Comparison of ENCODE assay signal across 22 mouse cellular contexts in genomic region chr5:130515395-130515794, GRCm38 (mm10).
"Had no signal": no experiment of that assay in that cellular context is flagged by ENCODE, and none has a peak within 500 bp of the region (broad histone marks: within the 10 kb centered on the region; RNA-seq: fewer than 3 reads in every experiment).

No protein-coding gene starts in this region.

- H3K27me3 ChIP-seq: heart, embryonic 12.5 days; hindbrain, embryonic 13.5 days; hindbrain, embryonic 15.5 days; limb, embryonic 13.5 days; limb, embryonic 15.5 days; liver, embryonic 12.5 days had no signal

- H3K9me3 ChIP-seq: heart, embryonic 10.5 days; hindbrain, embryonic 15.5 days; limb, embryonic 13.5 days; limb, embryonic 15.5 days had no signal

- H3K36me3 ChIP-seq: heart, embryonic 10.5 days; heart, embryonic 12.5 days; hindbrain, embryonic 13.5 days; hindbrain, embryonic 15.5 days; limb, embryonic 13.5 days; limb, embryonic 15.5 days; liver, embryonic 12.5 days had no signal

- H3K9ac ChIP-seq: forebrain, postnatal 0 days; heart, embryonic 12.5 days; hindbrain, embryonic 13.5 days; hindbrain, embryonic 15.5 days; limb, embryonic 13.5 days; limb, embryonic 15.5 days; liver, embryonic 12.5 days; liver, embryonic 14.5 days had no signal

- H3K4me3 ChIP-seq: heart, embryonic 10.5 days; heart, embryonic 12.5 days; hindbrain, embryonic 13.5 days; hindbrain, embryonic 15.5 days; limb, embryonic 13.5 days; limb, embryonic 15.5 days; liver, embryonic 12.5 days had no signal

- H3K4me2 ChIP-seq: heart, embryonic 12.5 days; hindbrain, embryonic 13.5 days; hindbrain, embryonic 15.5 days; limb, embryonic 13.5 days; limb, embryonic 15.5 days; liver, embryonic 12.5 days had no signal

- ATAC-seq: forebrain, postnatal 0 days; hindbrain, postnatal 0 days; intestine, embryonic 16.5 days; liver, embryonic 12.5 days had no signal

- H3K27ac ChIP-seq: heart, embryonic 10.5 days; hindbrain, embryonic 13.5 days; hindbrain, embryonic 15.5 days; hindbrain, postnatal 0 days; limb, embryonic 13.5 days; limb, embryonic 15.5 days; liver, embryonic 12.5 days; liver, embryonic 14.5 days had no signal

- DNase-seq: forebrain, postnatal 0 days; gastrocnemius, postnatal 14 days; gastrocnemius, postnatal 36 days; heart, adult 18-20 months; heart, postnatal 10 days; heart, postnatal 36 days; kidney, adult 11 months; kidney, adult 8-10 months; kidney, postnatal 14 days; kidney, postnatal 36 days; layer of hippocampus, postnatal 36 days; left cerebral cortex, postnatal 4 days had no signal

- H3K4me1 ChIP-seq: heart, embryonic 10.5 days; heart, embryonic 12.5 days; hindbrain, embryonic 13.5 days; hindbrain, embryonic 15.5 days; limb, embryonic 13.5 days; limb, embryonic 15.5 days; liver, embryonic 12.5 days had no signal
